Mouse (Mus musculus) urinary bladder, postnatal 36 days (tissue): ENCODE measurements around the gene Bag6.

ENCODE experiments used
- DNase-seq, 2 experiments: peaks; one replicate each; pipeline ENCODE4 v3.0.0; 2022; ENCODE audit warnings: low spot score in 2 of 2, mixed read lengths in 1 of 2

Bag6 gene

GRCm38 (mm10) chr17:35134801-35135590 is at the start of gene Bag6:
TSS of gene Bag6 (plus strand) at chr17:35135178.
- peak; percentile 92 for DNase-seq

DNA sequence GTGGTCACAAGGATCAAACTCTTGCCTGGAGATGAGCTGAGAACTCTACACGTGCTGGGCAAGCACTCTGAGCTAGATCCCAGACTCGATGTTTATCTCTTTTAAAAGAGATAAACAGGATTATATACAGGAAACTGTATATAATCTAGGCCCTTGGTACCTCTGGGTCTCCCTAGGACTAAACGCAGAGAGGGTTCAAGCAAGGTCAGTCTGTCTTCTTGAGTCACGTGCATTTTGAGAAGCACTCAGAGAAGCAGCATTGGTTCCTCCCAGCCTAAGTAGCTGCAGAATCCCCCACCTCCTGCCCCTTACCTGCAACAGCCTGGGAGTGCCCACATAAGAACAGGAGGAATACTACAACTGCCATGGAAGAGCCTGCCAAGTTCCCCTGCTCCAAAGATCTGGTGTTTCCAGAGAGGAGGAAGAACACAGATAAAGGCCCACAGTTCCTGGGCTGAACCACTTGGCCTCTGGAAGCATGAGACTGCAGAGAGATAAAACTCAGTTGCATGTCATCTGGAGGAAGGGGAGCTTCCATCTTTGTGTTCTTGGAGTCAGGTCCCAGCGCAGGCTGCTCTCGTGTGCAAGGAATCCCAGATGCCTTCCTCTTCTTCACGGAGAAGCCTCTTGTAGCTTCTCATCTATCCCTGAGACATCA is 49.6 kb upstream of the Bag6 start, which contains the start of gene Ly6g6f:
Gene Ly6g6f, minus strand, starts transcription at position 403 of the 658 bp plus-strand sequence.
- DNase-seq: no peak

DNA sequence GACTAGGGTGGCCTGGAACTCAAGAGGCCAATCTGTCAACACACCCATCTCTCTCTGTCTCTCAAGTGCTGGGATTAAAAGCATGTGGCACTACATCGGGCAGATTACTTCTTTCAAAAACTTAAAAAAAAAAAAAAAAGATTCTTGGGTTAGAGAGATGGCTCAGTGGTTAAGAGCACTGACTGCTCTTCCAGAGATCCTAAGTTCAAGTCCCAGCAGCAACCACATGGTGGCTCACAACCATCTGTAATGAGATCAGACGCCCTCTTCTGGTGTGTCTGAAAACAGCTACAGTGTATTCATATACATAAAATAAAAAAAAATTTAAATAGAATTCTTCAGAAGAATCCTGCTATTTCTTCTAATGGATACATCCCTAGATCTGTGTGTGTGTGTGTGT is 46.8 kb upstream of the Bag6 start:
- no peak for DNase-seq

DNA sequence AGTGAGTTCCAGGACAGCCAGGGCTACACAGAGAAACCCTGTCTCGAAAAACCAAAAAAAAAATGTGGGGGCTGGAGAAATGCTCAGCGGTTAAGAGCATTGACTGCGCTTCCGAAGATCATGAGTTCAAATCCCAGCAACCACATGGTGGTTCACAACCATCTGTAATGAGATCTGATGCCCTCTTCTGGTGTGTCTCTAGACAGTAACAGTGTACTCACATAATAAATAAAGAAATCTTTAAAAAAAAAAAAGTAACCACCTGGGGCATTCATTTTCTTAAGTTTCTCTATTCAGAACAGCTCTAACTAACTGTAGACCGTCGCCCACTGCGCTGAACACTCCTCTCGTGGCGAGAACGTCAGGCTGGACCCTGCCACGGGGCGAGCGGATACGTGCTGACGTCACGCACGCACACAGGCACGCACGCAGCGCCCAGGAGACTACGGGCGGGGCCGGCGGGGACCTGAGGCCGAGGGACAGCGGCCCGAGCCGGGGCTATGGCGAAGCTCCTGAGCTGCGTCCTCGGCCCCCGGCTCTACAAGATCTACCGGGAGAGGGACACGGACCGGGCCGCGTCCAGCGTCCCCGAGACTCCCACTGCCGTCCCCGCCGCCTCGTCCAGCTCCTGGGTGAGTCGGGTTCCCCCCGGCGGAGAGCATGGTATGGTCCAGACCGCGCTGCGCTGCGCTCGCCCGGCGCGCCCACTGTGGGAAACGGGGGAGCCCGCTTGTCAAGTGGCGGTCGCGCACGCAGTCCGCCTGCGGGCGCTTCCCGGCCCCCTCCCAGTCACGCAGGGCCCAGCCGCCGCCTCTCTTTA is 45.9 kb upstream of the Bag6 start, which contains the start of gene Abhd16a:
Gene Abhd16a, plus strand, starts transcription at position 439 of the 820 bp plus-strand sequence.
- peak; percentile 90 to 94 for DNase-seq

- DNase-seq: no peak
These were observed 44.6 kb upstream of the Bag6 start for GRCm38 (mm10) chr17:35090166-35090932.

DNA sequence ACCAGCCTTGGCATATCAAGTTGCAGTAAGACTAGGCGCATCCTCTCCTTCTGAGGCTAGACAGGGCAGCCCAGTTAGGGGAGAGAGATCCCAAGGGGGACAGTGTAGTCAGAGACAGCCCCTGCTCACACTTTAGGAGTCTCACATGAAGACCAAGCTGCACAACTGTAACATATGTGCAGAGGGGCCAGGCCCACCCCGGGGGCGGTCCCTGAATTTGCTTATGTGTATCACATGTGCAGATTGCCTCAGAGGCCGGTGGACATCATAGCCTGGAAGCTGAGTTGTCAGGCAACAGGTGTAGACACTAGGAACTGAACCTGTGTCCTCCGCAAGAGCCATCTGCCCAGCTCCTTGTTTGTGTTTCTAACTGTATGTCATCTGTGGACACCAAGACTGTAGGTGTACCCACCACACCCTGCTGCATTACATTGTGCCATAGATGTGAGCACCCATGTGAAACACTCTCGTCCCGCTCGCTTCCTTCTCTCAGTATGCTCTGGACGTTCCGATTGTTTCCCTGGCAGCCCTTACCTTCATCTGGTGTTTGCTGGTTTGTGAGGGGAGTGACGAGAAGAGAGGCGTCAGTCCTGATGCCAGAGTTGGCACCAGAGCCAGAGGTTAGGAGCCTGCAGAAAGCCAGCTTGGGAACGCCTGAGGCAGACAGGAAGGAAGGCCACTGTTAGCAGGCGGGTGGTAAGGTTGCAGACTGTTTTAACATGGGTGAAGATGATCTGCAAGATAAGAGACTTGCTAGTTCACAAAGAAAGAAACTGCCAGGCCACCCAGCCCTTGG is 42.4 kb upstream of the Bag6 start:
- no peak for DNase-seq

DNA sequence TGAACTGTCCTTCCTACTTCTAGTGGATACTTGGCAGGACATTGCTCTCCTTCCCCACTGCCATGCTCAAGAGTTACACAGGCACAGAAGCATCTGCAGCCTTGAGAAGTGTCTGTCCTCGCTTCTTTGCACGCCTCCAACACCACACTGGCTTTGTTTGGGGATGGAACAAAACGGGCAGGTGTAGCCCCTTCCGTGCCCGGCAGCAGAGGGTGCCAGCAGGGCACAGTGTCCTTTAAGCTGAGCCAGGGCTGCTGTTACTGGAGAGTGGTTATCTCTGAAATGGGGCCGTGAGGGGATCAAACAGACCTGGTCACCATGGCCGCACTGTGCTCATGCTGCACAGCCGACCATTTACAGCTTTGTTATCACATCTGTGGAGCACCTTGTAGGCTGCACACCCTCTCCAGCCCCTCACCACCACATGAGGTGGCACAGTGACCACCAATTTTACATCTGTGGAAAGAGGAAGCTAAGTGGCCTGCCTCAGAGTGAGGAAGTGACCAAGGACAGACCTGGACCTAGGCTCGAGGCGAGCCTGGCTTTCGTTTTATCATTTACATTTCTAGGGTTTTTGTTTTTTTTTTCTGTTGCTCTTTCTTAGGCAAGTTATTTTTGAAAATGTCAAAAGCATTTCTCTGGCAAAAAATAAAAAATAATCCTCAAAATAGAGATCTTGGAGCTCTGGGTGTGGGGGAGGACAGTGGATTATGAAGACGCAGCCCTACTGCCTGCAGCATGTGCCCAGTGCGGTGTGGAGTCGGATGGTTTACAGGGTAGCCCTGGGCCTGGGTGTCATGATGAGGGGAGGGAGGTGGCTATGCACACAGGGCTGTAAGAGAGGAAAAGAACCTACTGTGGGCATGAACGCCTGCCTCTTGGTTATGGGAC is 40.3 kb upstream of the Bag6 start:
- no peak for DNase-seq

GRCm38 (mm10) chr17:35096597-35096996 is 38.4 kb upstream of the Bag6 start:
- DNase-seq: no peak

DNA sequence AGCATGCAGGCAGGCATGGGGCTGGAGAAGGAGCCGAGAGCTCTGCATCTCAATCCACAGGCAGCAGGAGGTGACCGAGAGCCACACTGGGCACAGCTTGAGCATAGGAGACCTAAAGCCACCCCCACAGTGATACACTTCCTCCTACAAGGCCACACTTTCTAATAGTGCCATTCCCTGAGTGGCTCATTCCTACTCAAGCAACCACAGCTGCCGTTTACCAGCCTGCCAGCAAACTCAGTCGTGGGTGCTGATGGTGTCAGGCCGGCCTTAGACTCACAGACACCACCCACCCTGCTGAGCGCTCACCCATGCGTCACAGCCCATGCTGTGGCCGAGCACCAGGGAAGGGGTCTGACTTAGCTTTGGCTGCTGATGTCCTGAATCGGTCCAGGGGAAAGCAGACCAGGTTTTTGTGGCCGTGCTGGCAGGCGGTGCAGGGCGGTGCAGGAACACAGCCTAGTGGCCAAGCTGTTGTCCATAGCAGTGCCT is 37.8 kb upstream of the Bag6 start:
- no peak for DNase-seq

DNA sequence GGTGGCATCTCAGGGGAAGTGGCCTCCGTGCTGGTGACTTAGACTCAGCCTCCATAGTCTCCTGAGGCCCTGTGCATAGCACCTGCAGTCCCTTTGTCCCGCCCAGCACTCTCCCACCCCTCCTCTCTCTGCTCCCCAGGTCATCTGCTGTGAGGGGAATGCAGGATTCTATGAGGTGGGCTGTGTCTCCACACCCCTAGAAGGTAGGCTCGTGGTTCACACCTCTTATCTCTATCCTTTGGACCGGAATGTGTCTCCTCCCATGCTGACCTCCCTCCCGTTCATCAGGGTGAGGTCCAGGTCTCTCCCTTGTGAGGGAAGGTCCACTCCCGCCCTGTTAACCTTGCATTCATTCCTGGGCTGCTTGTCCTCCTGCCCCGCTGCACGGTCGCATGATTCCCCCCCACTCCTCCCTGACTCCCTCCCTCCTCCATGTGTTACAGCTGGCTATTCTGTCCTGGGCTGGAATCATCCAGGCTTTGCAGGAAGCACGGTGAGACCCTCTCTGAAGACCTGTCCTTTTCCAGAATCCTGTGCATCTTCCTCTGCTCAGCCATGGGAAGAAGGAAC is 34.7 kb upstream of the Bag6 start:
- no peak for DNase-seq

DNA sequence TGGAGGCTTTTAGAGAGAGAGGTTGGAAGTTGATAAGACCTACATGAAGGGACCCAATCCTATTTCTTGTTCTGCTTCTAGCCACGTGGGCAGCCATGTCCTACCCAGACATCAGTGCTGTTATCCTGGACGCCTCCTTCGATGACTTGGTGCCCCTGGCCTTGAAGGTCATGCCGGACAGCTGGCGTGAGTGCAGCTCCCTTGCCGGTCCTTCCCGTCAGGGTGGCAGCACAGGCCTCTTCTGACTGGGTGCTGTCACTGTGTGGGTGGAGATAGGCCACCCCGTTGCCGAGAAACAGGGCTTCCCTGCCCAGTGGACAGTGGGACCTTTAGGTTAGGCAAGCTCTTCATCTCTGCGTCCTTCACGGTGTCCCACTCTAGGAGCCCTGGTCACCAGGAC is 33.8 kb upstream of the Bag6 start:
- DNase-seq: no peak

DNA sequence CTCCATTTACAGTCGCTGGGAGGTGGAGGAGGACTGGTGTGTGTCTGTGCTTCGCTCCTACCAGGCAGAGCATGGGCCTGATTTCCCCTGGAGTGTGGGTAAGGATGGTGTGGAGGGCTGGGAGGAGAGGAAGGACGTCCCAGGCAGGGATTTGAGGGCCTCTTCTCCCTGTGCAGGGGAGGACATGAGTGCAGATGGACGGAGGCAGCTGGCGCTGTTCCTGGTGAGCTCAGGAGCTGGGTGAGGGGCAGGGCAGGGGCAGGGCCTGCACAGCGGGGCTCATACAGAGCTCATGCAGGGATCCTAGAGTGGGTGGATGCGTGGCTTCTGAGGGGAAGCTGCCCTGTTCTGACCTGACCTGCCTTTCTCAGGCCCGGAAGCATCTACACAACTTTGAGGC is 32.7 kb upstream of the Bag6 start:
- DNase-seq: no peak

DNA sequence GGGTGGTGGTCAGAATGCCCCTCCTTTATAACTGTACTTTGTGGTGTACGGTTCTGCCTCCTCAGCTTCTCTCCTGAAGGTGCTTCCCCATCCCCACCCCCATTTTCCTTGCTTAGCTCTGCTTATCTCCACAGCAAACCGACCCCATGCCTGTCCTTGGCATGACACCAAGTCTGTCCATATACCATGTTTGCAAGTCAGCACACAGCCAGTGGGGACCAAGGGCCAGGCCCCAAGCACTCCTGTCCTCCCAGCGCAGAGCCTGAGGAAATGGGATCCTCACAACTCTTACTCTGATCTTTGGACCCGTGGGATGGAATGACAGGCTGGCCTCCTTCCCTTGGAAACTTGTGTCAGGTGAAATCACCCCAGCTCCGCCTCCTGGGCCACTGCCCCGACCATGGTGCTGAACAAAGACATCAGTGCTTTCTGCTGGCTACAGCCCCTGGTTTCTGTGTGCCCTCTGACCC is 31.7 kb upstream of the Bag6 start:
- no peak for DNase-seq

GRCm38 (mm10) chr17:35104079-35104478 is 30.9 kb upstream of the Bag6 start:
- no peak for DNase-seq

DNA sequence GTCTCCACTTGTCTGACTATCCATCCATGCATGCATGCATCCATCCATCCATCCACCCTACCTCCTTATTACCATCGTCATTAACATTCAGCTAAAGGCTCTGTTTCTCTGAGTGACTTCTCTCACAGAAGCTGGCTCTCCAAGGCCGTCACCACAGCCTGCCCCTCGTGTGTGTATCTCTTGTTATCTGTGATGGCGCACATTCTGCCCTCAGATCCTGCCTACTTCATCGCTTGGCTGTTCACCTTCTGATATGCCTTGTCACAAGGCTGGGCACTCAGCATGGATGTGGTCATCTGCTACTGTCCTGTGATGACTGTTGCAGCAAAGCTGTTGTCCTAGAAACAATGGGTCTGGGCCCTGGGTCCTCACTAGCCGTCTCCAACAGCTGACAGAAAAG is 30.2 kb upstream of the Bag6 start:
- DNase-seq: no peak

- DNase-seq: peak in 1 of 2 experiments; percentile 34
These were observed 29.1 kb upstream of the Bag6 start for GRCm38 (mm10) chr17:35105740-35106389.

- no peak for DNase-seq
These were observed 28.5 kb upstream of the Bag6 start for GRCm38 (mm10) chr17:35106522-35106921.

- DNase-seq: no peak
These were observed 26.9 kb upstream of the Bag6 start, which contains the start of gene Ly6g5c for GRCm38 (mm10) chr17:35108097-35108496. TSS of gene Ly6g5c (plus strand) at chr17:35108279.
